Mouse (Mus musculus) adrenal gland, adult (tissue): ENCODE measurements around the gene Rnf187.

Experiments used
- DNase-seq, 2 experiments: peaks; one replicate each; pipeline ENCODE4 v3.0.0; 2022 to 2023; ENCODE audit warnings: low spot score in 1 of 2; ENCODE audit not compliant: inconsistent age in 2 of 2

Rnf187 gene

GRCm38 (mm10) chr11:58948542-58949479 is 10.1 kb upstream of the Rnf187 start, which contains the start of gene Hist3h2ba:
TSS of gene Hist3h2ba (plus strand) at chr11:58948920.
- DNase-seq: peak; percentile 65 to 79

GRCm38 (mm10) chr11:58947798-58948528 is 9.2 kb upstream of the Rnf187 start:
- DNase-seq: no peak

GRCm38 (mm10) chr11:58947306-58947705 is 8.6 kb upstream of the Rnf187 start:
- no peak for DNase-seq

GRCm38 (mm10) chr11:58944136-58944535 is 5.4 kb upstream of the Rnf187 start:
- DNase-seq: no peak

- no peak for DNase-seq
Observed at GRCm38 (mm10) chr11:58939088-58939439, 348 bp upstream of the Rnf187 start.

- no peak for DNase-seq
Observed at GRCm38 (mm10) chr11:58937909-58938308, 807 bp downstream of the Rnf187 start.

- DNase-seq: no peak
Observed at GRCm38 (mm10) chr11:58931576-58931975, 7.1 kb downstream of the Rnf187 start.

- no peak for DNase-seq
Observed at GRCm38 (mm10) chr11:58930254-58930653, 8.5 kb downstream of the Rnf187 start.

- no peak for DNase-seq
Observed at GRCm38 (mm10) chr11:58929641-58930040, 9.1 kb downstream of the Rnf187 start.

GRCm38 (mm10) chr11:58929055-58929454 is 9.7 kb downstream of the Rnf187 start:
- no peak for DNase-seq

- peak; percentile 53 to 82 for DNase-seq
Observed at GRCm38 (mm10) chr11:58927790-58928651, 10.7 kb downstream of the Rnf187 start.

- DNase-seq: no peak
Observed at GRCm38 (mm10) chr11:58927053-58927452, 11.7 kb downstream of the Rnf187 start.

- no peak for DNase-seq
Observed at GRCm38 (mm10) chr11:58926651-58927050, 12.1 kb downstream of the Rnf187 start.

- no peak for DNase-seq
Observed at GRCm38 (mm10) chr11:58922420-58922819, 16.3 kb downstream of the Rnf187 start.

- no peak for DNase-seq
Observed at GRCm38 (mm10) chr11:58918759-58919158, 20.0 kb downstream of the Rnf187 start.

GRCm38 (mm10) chr11:58917745-58918366 is 20.9 kb downstream of the Rnf187 start, which contains the start of gene Btnl10:
TSS of gene Btnl10 (plus strand) at chr11:58917908.
- no peak for DNase-seq

GRCm38 (mm10) chr11:58916879-58917744 is 21.6 kb downstream of the Rnf187 start:
- peak; percentile 50 to 74 for DNase-seq

- peak in 1 of 2 experiments; percentile 65 for DNase-seq
Observed at GRCm38 (mm10) chr11:58914461-58915028, 24.2 kb downstream of the Rnf187 start.

GRCm38 (mm10) chr11:58913776-58914175 is 24.9 kb downstream of the Rnf187 start:
- no peak for DNase-seq
